Mouse (Mus musculus): ENCODE measurements around the gene Gm20388.

Gm20388 gene

DNA sequence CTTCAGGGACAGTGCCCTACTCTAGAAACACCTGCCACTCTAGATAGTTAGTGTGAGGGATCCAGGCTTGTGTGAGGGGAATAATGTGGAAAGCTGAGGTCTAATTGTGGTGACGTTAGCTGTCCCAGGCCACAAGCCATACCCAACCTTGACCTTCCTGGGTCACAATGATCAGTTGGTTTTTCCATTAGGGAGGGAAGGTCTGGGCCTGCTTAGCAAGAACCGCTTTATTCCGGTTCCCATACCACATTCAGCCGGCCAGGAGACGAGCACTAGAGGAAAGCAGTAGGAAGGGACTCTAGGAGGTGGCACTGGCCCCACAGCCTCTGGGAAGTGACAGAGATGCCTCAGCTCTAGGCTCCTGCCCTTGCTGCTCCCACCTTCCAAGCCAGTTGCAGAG lies 253.4 kb downstream of the Gm20388 start:
- no peak for DNase-seq (ENCODE audit: low read depth, low spot score)

DNA sequence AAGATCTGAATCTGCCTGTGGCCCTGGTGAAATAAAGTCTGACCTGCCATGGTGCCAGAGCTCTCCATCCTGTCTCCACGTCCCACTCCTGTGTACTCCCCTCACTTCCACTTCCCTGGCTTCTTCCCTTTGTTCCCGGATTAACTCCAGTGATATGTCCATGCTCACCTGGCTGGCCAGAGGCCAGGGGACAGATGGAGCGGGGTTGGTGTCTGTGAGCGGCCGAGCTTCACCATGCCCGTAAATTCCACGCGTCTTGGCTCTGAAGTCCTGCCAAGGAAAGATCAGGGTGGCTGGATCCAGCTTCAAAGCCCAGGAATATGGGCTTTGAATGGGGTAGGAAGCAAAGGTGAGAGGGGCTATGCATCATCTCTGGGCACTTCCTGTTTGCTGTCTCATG lies 256.5 kb downstream of the Gm20388 start:
- peak; percentile 56 for DNase-seq (ENCODE audit: low read depth, low spot score)

DNA sequence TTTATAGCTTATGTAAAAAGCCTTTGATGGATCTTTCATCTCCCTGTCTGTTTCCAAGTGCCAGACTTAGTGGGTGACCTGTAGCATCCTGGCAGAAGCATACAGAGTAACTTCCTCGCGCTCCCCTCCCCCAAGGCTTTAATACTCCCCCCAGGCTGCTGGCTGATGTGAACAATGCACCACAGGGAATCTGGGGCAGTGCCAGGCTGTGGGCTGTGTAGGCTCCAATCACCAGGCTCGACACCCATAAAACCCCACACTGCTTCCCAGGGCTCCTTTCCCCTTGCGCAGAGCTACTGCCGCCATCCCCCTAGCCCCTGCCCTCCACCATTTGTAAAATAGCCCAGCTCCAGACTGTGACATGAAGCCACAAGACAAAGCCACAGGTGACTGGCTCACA lies 257.2 kb downstream of the Gm20388 start:
- DNase-seq (ENCODE audit: low read depth, low spot score) = peak; percentile 84

DNA sequence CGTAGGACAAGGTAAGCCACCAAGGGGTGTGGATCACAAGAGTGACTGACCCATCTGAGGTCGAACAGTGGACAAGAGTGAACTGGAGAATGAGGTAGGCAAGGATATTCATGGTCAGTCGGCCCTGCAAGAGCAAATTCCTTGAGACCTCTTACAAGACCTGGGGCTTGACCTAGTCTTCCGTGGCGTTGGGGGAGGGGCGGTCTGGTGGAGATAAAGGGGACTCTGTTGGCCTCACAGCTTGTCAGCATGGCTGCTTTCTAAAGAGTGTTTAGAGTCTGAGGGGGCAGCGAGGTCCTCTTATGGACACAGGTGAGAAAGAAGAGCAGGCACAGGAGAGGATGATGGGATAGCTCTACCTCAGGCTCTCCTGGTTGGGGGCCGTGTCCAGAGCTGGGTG lies 258.5 kb downstream of the Gm20388 start:
- DNase-seq (ENCODE audit: low read depth, low spot score) = no peak

DNA sequence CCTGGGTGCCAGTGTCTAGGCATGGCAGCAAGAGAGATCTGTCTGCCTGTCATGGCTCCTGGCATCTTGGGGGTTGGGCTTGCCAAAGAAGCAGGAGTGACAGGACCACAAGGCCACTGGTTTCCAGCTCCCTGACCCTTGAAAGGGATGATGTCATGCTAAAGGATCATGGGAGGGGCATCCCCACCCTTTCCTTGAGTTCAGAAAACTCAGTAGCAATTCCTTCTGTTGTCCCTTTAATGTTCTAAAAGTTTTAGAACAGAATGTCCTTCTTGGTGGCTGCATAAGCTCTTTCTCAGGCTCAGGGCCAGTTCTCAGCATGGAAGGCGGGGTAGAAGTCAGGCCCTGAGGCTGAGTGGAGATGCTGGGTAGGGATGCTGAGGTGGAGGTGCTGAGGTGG lies 262.6 kb downstream of the Gm20388 start:
- no peak for DNase-seq (ENCODE audit: low read depth, low spot score)

DNA sequence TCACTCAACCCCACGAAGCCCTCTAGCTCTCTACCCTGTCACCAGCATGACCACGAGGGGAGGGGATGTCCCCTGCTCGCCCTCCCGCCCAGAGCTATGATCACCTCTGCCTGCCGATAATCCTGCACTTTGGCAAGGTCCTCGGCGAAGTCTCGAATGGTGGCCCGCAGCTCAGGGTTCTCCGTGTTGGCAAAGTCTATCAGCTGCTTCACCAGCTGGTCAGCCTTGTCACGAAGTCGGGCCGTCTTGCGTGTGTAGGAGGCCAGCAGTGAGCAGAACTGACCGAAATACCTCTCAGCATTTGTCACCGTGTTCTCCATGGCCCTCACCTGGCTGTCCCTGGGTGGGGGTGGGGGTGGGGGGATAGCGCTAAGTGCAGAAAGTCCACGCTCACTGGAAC lies 264.0 kb downstream of the Gm20388 start:
- peak; percentile 27 for DNase-seq (ENCODE audit: low read depth, low spot score)

DNA sequence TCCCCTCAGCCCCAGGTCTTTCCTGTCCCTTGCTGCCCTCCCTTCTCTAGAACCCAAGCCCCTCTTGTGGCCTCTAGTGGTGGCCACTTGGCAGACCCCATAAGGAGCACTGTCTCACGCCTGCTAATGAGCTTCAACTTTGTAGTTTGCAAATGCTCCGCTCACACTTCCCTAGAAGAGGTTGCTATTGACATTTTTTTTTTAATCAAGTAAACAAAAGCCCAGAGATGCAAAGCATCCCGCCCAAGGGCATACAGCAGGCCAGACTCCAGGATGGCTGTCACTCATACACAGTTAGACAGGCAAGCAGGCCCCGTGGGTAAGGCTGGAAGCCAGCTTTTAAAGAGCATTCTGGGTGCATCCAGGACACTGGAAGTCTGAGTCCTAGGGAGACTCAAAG lies 266.0 kb downstream of the Gm20388 start:
- DNase-seq (ENCODE audit: low read depth, low spot score) = no peak

DNA sequence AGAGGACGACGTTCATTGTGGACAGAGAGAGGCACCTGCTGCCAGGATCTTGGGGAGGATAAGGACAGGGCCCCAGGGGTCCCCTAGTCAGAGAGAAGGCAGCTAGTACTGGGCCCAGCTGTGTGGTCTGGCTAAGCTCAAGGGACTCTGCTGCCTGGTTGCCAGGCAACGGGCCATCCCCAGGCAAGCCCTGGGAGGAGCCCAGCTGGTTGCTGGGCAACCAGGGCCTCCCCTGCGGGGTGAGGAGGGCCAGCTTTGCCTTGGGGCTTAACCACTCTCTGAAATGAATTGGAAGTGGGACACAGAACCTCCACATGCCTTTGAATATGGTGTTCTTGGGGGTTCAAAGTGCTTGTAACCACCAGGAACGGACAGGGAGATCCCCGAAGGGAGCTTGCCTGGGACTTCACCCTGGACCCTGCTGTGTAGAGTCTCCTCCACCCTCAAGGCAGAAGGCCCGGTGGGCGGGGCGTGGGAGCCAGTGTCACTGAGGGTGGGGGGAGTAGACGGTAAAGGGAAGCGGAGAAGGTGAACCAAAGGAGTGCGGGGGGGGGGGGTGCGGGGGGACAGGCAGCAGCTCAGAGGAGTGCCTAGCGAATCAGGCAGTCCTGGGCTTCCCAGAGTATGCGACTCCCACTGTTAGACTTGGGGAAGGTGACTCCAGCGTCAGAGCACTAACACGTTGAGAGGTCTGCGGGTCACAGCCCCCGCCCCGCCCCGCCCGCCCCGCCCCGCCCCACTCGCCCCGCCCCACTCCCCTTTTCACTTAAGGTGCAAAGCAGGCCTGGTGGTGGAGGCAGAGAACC lies 266.9 kb downstream of the Gm20388 start, which contains the start of gene Fam92b:
Gene Fam92b, minus strand, starts transcription at position 149 of the 806 bp plus-strand sequence.
- DNase-seq (ENCODE audit: low read depth, low spot score) = peak; percentile 83

DNA sequence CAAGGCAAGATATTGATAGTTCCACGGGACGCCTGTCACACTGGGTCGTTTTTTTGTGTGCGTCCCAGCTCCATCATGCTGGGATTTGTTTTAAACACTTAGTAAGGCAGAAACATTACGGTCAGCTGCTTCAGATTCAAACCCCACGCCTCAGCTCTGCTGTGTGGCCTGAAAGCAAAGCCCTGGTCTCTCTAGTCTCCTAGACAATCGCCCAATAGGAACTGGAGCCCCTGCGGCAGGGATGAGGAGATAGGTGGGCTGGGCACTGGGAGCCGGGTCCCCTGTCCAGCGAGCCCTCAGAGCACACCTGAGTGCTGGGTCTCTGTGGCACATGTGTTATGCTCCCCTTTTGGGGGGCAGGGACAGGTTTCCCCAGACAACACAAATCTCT lies 267.5 kb downstream of the Gm20388 start:
- DNase-seq (ENCODE audit: low read depth, low spot score) = no peak

DNA sequence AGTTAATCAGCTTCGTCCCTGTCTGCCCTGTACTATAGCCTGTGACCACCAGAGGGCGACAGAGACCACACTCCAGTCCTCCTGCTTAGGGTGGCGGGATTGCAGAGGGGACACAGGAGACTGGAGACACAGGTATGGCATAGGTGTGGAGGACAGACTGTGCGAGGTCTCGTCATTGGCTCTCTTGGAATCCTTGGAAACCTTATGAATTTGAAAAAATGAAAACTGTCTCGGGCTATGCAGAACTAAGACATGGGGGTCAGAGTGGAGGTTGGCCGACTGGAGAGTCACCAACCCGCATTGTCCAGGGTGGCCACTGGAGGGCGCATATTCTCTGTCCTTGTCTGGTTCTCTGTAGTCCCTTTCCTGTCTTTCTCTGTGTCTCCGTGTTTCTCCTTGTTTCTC lies 268.4 kb downstream of the Gm20388 start:
- DNase-seq (ENCODE audit: low read depth, low spot score) = peak; percentile 94

DNA sequence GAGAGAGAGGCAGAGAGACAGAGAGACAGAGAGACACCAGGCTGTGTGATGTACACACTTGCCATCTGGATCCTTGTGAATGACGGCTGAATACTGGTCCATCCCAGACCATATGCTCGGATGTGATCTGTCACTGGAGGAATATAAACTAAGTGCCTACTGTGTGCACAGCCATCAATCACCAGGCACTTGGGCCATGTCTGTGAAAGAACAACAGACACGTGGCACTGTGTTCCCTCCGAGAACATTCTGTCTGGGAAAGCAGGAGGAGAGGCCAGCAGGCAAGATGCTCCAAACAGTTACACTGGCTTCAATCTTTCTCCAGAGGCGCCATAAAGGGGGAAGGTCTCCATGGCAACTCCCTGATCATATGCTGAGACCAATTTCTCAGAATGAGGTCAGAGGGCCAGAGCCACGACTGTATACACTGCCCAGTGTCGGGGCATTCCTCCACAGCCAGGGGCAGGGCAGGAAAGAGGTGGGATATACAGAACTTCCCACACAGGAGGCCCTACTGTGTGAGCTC lies 269.9 kb downstream of the Gm20388 start:
- DNase-seq (ENCODE audit: low read depth, low spot score) = no peak

DNA sequence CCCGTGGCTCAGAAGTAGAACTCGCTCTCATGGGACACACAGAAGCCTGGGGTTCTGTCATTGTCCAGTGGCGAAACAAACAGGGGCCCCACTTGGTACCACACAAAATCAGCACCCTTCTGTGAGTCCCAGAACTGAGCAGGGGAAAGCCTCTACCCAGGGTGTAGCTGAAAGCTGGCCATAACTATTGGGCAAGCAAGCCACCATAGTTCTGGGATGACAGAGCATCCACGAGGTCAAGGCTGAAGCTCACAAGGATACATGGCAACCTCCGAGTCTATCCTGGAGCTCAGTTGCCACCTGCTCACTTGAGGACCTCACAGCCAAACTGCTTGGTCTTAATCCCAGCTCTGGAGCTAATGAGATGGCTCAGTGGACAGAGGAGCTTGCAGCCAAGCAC lies 270.6 kb downstream of the Gm20388 start:
- no peak for DNase-seq (ENCODE audit: low read depth, low spot score)

DNA sequence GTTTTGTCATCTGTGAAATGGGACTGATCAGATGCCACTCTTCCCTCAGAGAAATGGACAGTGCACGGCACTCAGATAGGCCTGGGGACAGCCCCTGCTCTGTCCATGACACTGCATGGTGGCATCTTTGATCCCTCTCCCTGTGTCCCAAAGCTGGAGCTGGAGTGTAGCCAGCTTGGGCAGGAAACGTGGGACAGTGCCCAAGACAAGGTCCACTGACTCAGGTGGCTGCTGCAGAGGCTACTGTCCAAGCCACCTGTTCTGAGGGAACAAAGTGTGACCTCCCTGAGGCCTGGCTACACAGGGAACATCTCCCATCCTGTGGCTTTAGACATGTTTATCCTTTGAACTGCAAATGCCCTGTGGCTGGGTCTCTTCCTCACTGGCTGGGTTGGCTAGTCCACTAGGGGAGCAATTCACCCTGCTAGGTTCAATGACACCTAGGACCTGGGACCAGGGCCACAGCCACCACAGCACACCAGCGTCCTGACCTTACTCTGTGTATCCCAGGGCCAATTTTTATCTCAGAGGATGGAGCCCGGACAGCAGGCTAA lies 271.3 kb downstream of the Gm20388 start:
- DNase-seq (ENCODE audit: low read depth, low spot score) = no peak

DNA sequence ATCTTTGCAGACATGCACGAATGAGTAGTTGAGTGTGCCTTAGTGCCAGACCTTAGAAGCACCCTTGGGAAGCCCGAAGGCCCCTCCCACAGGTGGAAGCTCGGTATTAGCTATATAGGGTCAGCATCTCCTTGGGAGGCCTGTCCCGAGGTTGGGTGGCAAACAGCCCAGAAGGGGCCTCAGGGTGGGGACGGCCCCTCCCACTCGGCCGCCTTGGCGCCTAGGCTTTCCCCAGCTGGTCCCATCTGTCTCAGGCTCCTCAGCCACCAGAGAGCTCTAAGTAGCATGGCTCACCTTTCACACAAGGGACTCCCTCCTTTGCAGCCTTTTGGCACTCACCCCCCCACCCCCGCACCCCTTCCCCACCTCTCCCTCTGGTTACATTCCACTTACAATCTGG lies 273.7 kb downstream of the Gm20388 start:
- no peak for DNase-seq (ENCODE audit: low read depth, low spot score)

DNA sequence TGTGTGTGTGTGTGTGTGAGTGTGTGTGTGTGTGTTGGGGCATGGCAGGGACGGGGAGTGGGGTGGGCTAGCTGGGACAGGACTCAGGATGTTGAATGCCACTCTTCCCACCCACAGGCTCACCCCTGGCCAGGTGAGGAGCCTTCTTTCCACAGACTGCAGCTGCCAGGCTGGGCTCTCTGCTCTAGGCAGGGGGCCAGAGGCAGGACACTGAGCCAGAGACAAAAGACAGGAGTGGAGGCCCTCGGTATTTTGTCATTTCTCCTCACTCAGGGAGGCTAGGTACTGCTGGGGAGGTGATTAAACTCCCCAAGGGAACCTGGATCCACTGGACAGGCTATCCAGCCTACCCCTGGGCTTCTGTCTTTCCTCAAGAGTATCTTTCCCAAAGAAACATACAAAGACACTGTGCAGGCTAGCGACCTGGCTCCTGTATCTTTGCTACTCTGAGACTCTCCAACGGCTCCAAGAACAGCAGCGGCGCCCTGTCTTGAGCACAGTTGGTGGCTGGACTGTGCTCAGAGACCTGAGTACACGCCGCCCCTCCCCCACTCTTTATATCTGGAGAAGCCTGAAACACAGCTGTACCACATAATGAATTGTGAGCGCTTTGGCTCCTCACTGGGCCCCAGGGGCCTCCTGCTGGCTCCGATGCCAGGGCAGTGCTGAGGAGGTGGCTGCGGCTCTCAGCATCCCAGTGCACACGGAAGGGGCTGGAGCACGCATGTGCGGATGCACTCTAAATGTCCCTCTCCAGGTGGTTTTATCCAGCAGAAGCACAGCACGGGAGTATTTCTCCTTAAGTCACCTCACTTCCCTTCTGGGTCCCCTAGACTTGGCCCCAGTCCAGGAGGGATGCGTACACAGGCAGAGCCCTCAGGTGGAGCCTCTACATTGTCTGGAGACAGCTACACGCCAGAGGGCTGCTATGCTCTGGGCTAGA lies 274.5 kb downstream of the Gm20388 start:
- DNase-seq (ENCODE audit: low read depth, low spot score) = peak; percentile 36

DNA sequence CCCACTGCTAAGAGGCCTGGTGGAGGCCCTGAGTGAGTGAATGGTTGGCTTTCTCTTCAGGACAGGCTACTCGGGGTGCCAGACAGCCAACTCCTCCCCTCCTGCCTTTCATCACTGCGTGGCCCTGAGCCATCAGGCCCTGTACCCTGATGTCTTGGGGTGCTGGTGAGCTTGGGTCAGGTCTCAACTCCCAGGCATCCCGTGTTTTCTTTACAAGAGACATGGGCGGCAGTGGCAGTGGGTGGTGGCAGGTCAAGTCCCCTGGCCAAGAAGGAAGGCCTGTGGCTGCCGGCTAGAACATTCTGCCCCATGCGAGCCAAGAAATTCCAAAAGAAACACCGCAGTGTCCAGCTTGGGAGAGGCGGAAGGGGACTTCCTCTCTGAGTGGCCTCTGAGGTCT lies 275.8 kb downstream of the Gm20388 start:
- DNase-seq (ENCODE audit: low read depth, low spot score) = peak; percentile 33

DNA sequence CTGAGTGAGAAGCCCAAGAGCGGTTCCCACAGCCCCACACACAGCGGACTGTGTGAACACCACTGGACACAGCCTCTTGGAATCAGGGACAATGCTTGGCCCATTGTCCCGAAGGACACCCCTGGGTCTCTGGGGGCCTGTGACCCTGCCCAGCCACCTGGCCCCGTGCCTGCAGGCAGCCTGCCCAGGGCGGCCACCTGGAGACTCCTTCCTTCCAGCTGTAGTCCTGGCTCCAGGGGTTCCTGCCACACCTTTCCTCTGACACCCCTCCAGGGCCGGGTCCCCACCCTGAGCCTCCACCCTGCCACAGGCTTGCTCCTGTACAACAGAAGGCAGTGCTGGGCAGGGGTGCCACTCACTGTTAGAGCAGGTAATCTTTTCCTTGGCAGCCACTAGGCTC lies 277.9 kb downstream of the Gm20388 start:
- no peak for DNase-seq (ENCODE audit: low read depth, low spot score)

DNA sequence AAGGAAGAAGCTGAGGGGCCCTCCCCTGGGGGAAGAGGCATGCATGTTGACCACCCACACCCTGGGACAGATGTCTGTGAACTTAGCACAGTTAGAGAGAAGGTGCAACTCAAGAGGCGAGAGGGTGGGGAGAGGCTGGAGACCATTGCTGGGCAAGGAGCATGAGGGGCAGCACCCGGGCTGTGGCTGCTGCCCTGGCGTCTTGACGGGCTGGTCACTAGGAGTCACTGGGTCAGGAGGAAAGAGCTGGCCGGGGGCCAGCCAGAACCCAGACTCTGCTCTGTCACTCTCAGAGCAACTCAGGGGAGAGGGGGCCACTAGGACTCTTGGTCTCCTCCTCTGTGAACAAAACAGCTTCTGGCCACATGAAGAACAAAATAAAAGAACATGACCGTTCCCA lies 278.8 kb downstream of the Gm20388 start:
- no peak for DNase-seq (ENCODE audit: low read depth, low spot score)

DNA sequence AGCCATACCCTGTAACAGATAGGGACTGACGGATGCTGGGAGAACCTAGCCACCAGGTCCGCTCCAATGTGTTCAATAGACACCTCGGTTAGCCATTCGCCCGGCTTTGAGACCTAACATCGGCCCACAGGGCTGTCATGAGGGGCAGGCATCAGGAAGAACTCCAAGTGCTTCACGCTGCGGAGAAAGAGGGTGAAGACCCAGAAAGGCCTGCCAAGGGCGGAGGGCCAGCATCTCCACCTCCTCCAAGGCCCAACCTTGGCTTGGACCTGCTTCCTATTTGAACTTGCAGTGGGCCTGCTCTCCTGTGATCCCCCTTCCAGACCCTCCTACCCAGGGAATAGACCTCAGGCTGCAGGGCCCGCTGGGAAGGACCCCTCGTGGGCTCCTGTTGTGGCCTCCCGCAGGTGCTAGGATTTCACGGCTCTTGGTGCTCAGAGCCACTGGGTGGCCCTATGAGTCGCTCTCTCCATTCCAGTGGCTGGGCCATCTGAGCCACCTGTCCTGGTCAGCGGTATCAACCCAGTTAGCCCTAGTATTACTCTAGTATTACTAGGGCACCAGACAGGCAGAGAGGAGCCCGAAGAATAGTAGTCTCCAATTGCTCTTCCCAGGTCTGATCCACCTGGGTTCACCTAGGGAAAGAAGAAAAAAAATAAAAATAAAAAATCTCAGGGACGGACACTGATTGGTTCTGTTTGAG lies 279.6 kb downstream of the Gm20388 start:
- DNase-seq (ENCODE audit: low read depth, low spot score) = no peak

DNA sequence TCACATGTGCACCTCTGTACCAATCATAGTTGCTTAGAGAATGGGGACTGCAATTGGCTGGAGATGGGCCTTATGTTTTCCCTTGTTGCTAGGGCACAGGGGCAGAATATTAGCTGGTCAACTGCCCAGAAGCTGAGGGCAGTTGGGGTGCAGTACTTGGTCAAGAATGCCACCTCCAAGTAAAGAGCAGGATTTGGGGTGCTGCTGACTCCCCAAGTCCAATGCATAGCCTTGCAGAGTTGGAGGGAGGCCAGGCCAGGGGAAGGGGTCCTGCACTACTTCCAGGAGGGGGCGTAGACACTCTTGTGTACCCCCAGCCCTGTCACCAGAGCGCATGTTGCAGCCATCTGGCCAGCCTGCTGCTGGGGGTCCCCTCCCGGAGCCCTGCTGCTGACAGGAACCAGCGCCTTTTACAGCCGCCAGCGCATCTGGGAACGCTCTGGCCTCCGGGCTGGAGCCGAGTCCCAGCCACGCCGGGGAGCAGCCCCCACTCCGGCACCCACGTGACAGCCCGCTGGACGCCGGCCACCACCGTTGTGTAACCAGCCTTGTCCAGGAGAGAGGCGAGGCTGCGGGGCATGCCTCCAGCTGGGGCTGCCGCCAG lies 280.3 kb downstream of the Gm20388 start:
- peak; percentile 95 for DNase-seq (ENCODE audit: low read depth, low spot score)

DNA sequence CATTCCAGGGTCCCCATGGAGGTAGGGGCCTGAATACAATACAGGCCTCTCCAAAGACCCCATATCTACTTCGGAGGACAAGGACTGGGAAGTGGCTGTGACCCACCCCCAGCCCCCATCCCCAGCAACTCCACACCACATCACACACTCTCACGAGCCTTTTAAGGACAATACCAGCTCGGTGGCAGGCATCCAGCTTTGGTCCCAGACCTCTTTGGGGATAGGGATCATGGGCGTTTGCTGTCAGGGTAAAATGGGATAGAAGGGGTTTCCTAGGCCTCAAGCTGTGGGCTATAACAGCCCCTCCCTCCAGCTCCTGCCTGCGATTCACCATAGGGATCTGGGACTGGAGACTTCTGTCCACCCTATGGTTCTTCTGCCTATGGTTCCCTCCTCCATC lies 281.0 kb downstream of the Gm20388 start:
- no peak for DNase-seq (ENCODE audit: low read depth, low spot score)
